Mouse (Mus musculus) stomach, postnatal 0 days (tissue): ENCODE results near the gene Cers5. TPM values are rescaled to one million over a fixed set of nuclear protein-coding genes. Genes with fewer than 3 reads are reported as not detected.

Experiments
- ATAC-seq: fragments of 200-750 bp; cut with Nextera tagmentation; 2 replicates; pipeline ENCODE4 v1.8.0; 2017; ENCODE audit not compliant: low FRiP score, low TSS enrichment
- DNase-seq: peaks from one replicate; pipeline ENCODE4 v3.0.0-alpha.2; 2016; ENCODE audit warnings: low spot score
- H3K27ac ChIP-seq: fragments of 300-500 bp; sonication (generic); replicated peaks from 2 replicates; pipeline ENCODE4 v1.5.1; 2014; ENCODE audit warnings: mild to moderate bottlenecking, control low read depth
- H3K27me3 ChIP-seq: fragments of 300-500 bp; sonication (generic); 2 replicates; pipeline ENCODE4 v1.6.1; 2014; ENCODE audit warnings: low read length; ENCODE audit not compliant: control insufficient read depth, insufficient read depth
- H3K36me3 ChIP-seq: fragments of 300-500 bp; sonication (generic); 2 replicates; pipeline ENCODE4 v1.6.1; 2014; ENCODE audit warnings: low read length, mixed read lengths; ENCODE audit not compliant: control insufficient read depth, insufficient read depth
- H3K4me1 ChIP-seq: fragments of 300-500 bp; sonication (generic); replicated peaks from 2 replicates; pipeline ENCODE4 v1.6.1; 2014; ENCODE audit warnings: antibody characterized with exemption; ENCODE audit not compliant: control insufficient read depth, insufficient read depth
- H3K4me2 ChIP-seq: fragments of 300-500 bp; sonication (generic); replicated peaks from 2 replicates; pipeline ENCODE4 v1.6.1; 2014; ENCODE audit warnings: low read depth, mild to moderate bottlenecking, control low read depth, moderate library complexity
- H3K4me3 ChIP-seq: fragments of 300-500 bp; sonication (generic); 2 replicates; pipeline ENCODE4 v1.5.1; 2014; ENCODE audit warnings: low read depth, low read length, control low read depth
- H3K9ac ChIP-seq: fragments of 300-500 bp; sonication (generic); 2 replicates; pipeline ENCODE4 v1.6.1; 2014; ENCODE audit warnings: mild to moderate bottlenecking, low read length, control low read depth, mixed read lengths
- H3K9me3 ChIP-seq: fragments of 300-500 bp; sonication (generic); 2 replicates; pipeline ENCODE4 v1.6.1; 2016; ENCODE audit warnings: low read length; ENCODE audit not compliant: control insufficient read depth
- CTCF ChIP-seq: IDR thresholded peaks from 2 replicates; pipeline ENCODE4 v1.5.1; 2016; ENCODE audit warnings: antibody characterized with exemption, low read depth, mild to moderate bottlenecking, moderate library complexity
- EP300 ChIP-seq: optimal IDR thresholded peaks from 2 replicates; pipeline ENCODE3; 2016; ENCODE audit warnings: antibody characterized with exemption
- WGBS: fragments of 180-500 bp; shearing (Covaris S2); extraction: QIAGEN DNeasy Blood & Tissue Kit; methylation state at CpG from one replicate; pipeline ENCODE4 v1.1.7; 2014; 5-methylcytosine and 5-hydroxymethylcytosine counted together
- polyA plus RNA-seq: library from polyadenylated mRNA; unstranded; fragments of >200 nt; fragmentation: Nextera tagmentation; extraction: Ambion mirVana; gene quantifications from 2 replicates; pipeline ENCODE4 v1.2.1, GENCODE M21; 2015

Cers5 gene
- polyA plus RNA-seq, 1 experiment from 2014 or later, result 32.2 TPM

GRCm38 (mm10) chr15:99805673-99806072 lies 33.0 kb upstream of the Cers5 start:
- Histone ChIP-seq H3K9me3 (no peaks in the 10 kb centered on the region), H3K27ac (no peak overlapping the region), H3K4me1 (no peaks in the 10 kb centered on the region), H3K9ac (no peak overlapping the region), H3K4me2 (no peak overlapping the region), H3K36me3 (peaks cover 17% of the 10 kb centered on the region), H3K4me3 (no peak overlapping the region), H3K27me3 (no peaks in the 10 kb centered on the region)
- WGBS, result 95% methylated on average over 4 of the region's 4 CpGs
- ATAC-seq (no peak), DNase-seq (no peak)
- TF ChIP-seq EP300, result no peak
- no peak for TF ChIP-seq CTCF

GRCm38 (mm10) chr15:99803186-99803644 lies 30.5 kb upstream of the Cers5 start:
- Histone ChIP-seq H3K27ac (peak overlapping the region; percentile 53; the same call in 1 of the 2 replicates), H3K4me2 (peak overlapping the region; percentile 17; the same call in 1 of the 2 replicates), H3K4me3 (no peak overlapping the region), H3K9ac (no peak overlapping the region), H3K36me3 (peaks cover 17% of the 10 kb centered on the region), H3K27me3 (no peaks in the 10 kb centered on the region), H3K4me1 (no peaks in the 10 kb centered on the region), H3K9me3 (no peaks in the 10 kb centered on the region)
- DNase-seq (no peak), ATAC-seq (peak; percentile 45; the same call in 1 of the 2 replicates)
- WGBS, result 15% methylated on average over 6 of the region's 6 CpGs
- no peak for TF ChIP-seq CTCF
- TF ChIP-seq EP300, result no peak

- H3K27ac ChIP-seq, result no peak overlapping the region
- TF ChIP-seq CTCF (no peak), EP300 (no peak)
- H3K27me3 ChIP-seq, result no peaks in the 10 kb centered on the region
- ATAC-seq, result no peak
- H3K4me2 ChIP-seq, result no peak overlapping the region
- H3K4me1 ChIP-seq, result no peaks in the 10 kb centered on the region
- H3K9ac ChIP-seq, result no peak overlapping the region
- H3K9me3 ChIP-seq, result no peaks in the 10 kb centered on the region
- WGBS, result 61% methylated on average over 24 of the region's 24 CpGs
- peaks cover 17% of the 10 kb centered on the region for H3K36me3 ChIP-seq
- no peak for DNase-seq
- no peak overlapping the region for H3K4me3 ChIP-seq
Observed at GRCm38 (mm10) chr15:99801885-99802572, 29.3 kb upstream of the Cers5 start.

GRCm38 (mm10) chr15:99799706-99800105 lies 27.0 kb upstream of the Cers5 start:
- no peak overlapping the region for H3K4me2 ChIP-seq
- H3K36me3 ChIP-seq, result peaks cover 9% of the 10 kb centered on the region
- no peaks in the 10 kb centered on the region for H3K27me3 ChIP-seq
- H3K4me3 ChIP-seq, result no peak overlapping the region
- H3K9ac ChIP-seq, result no peak overlapping the region
- ATAC-seq, result no peak
- no peaks in the 10 kb centered on the region for H3K4me1 ChIP-seq
- no peak for TF ChIP-seq CTCF
- no peak for TF ChIP-seq EP300
- WGBS, result 43% methylated on average over 6 of the region's 6 CpGs
- no peak for DNase-seq
- peak overlapping the region; percentile 67; the same call in 1 of the 2 replicates for H3K27ac ChIP-seq
- H3K9me3 ChIP-seq, result no peaks in the 10 kb centered on the region

- H3K4me1 ChIP-seq, result no peaks in the 10 kb centered on the region
- H3K9me3 ChIP-seq, result no peaks in the 10 kb centered on the region
- H3K36me3 ChIP-seq, result peaks cover 16% of the 10 kb centered on the region
- no peak overlapping the region for H3K4me3 ChIP-seq
- peak overlapping the region; percentile 56; the same call in 1 of the 2 replicates for H3K27ac ChIP-seq
- H3K9ac ChIP-seq, result no peak overlapping the region
- no peak for ATAC-seq
- no peaks in the 10 kb centered on the region for H3K27me3 ChIP-seq
- WGBS, result 61% methylated on average over 5 of the region's 5 CpGs
- DNase-seq, result no peak
- no peak overlapping the region for H3K4me2 ChIP-seq
- TF ChIP-seq CTCF, result no peak
- no peak for TF ChIP-seq EP300
Observed at GRCm38 (mm10) chr15:99797898-99798297, 25.2 kb upstream of the Cers5 start.

GRCm38 (mm10) chr15:99796735-99797134 lies 24.1 kb upstream of the Cers5 start:
- TF ChIP-seq CTCF, result no peak
- TF ChIP-seq EP300, result no peak
- 59% methylated on average over 9 of the region's 9 CpGs for WGBS
- DNase-seq (no peak), ATAC-seq (no peak)
- Histone ChIP-seq H3K27me3 (no peaks in the 10 kb centered on the region), H3K27ac (no peak overlapping the region), H3K9ac (no peak overlapping the region), H3K4me2 (no peak overlapping the region), H3K4me3 (no peak overlapping the region), H3K9me3 (no peaks in the 10 kb centered on the region), H3K4me1 (no peaks in the 10 kb centered on the region), H3K36me3 (peaks cover 18% of the 10 kb centered on the region)
